Mouse (Mus musculus) MEL (cell line): ENCODE results near the gene Ager. TPM values are rescaled to one million over a fixed set of nuclear protein-coding genes. Genes with fewer than 3 reads are reported as not detected.

Experiments
- DNase-seq: peaks from one replicate; pipeline ENCODE4 v3.0.0; 2011; ENCODE audit warnings: low read depth, low spot score
- H3K27ac ChIP-seq: 2 replicates; pipeline ENCODE4 v1.5.1; 2012; ENCODE audit warnings: low read depth, mild to moderate bottlenecking, control low read depth, low read length, moderate library complexity; ENCODE audit not compliant: control insufficient read depth
- H3K27me3 ChIP-seq, 2 experiments: fragments of 150-350 bp in 1 of 2; sonication (generic) in 1 of 2; 2 replicates each; pipeline ENCODE4 v1.6.1; 2012; ENCODE audit warnings: low read length in 2 of 2, mild to moderate bottlenecking in 2 of 2, improper control_type of control experiment in 1 of 2, moderate library complexity in 1 of 2; ENCODE audit not compliant: insufficient read depth in 2 of 2, control insufficient read depth in 1 of 2
- H3K36me3 ChIP-seq, 2 experiments: 2 replicates each; pipeline ENCODE4 v1.6.1; 2012 to 2014; ENCODE audit warnings: low read length in 2 of 2, improper control_type of control experiment in 1 of 2, inconsistent platforms in 1 of 2, mild to moderate bottlenecking in 1 of 2; ENCODE audit not compliant: insufficient read depth in 2 of 2, control insufficient read depth in 1 of 2
- H3K4me1 ChIP-seq, 2 experiments: fragments of 150-350 bp in 1 of 2; sonication (generic) in 1 of 2; 2 replicates each; pipeline ENCODE4 v1.6.1; 2012; ENCODE audit warnings: low read length in 2 of 2, improper control_type of control experiment in 1 of 2, mild to moderate bottlenecking in 1 of 2; ENCODE audit not compliant: insufficient read depth in 2 of 2, control insufficient read depth in 1 of 2
- H3K4me3 ChIP-seq, 2 experiments: fragments of 150-350 bp in 1 of 2; sonication (generic) in 1 of 2; 2 replicates each; pipeline ENCODE4 v1.5.1; 2012; ENCODE audit warnings: low read depth in 2 of 2, low read length in 2 of 2, mild to moderate bottlenecking in 2 of 2, moderate library complexity in 2 of 2, control low read depth in 1 of 2, improper control_type of control experiment in 1 of 2; ENCODE audit not compliant: control insufficient read depth in 1 of 2, insufficient read depth in 1 of 2
- H3K79me2 ChIP-seq: 2 replicates; pipeline ENCODE4 v1.6.1; 2012; ENCODE audit warnings: mild to moderate bottlenecking, low read length, moderate library complexity; ENCODE audit not compliant: control insufficient read depth, poor library complexity, insufficient read depth
- H3K9ac ChIP-seq: 2 replicates; pipeline ENCODE4 v1.6.1; 2012; ENCODE audit warnings: low read depth, mild to moderate bottlenecking, control low read depth, low read length, moderate library complexity; ENCODE audit not compliant: control insufficient read depth, poor library complexity, severe bottlenecking
- H3K9me3 ChIP-seq: fragments of 150-350 bp; sonication (generic); replicated peaks from 2 replicates; pipeline ENCODE4 v1.6.1; 2012; ENCODE audit warnings: mild to moderate bottlenecking, low read length, improper control_type of control experiment, moderate library complexity; ENCODE audit not compliant: insufficient read depth
- CHD2 ChIP-seq: IDR thresholded peaks from 2 replicates; pipeline ENCODE4 v1.6.1; 2011; ENCODE audit warnings: low read length, improper control_type of control experiment
- E2F4 ChIP-seq: IDR thresholded peaks from 2 replicates; pipeline ENCODE4 v1.6.1; 2011; ENCODE audit warnings: low read depth, low read length, improper control_type of control experiment, borderline replicate concordance
- EP300 ChIP-seq, 2 experiments: IDR thresholded peaks; 2 replicates each; pipeline ENCODE4 v1.6.1; 2011; ENCODE audit warnings: improper control_type of control experiment in 2 of 2, low read length in 2 of 2, low read depth in 1 of 2, mild to moderate bottlenecking in 1 of 2
- ETS1 ChIP-seq: IDR thresholded peaks from 2 replicates; pipeline ENCODE4 v1.6.1; 2012; ENCODE audit warnings: low read depth, mild to moderate bottlenecking, inconsistent platforms, low read length, improper control_type of control experiment, moderate library complexity
- GATA1 ChIP-seq: IDR thresholded peaks from 2 replicates; pipeline ENCODE4 v1.6.1; 2011; ENCODE audit warnings: low read depth, low read length, improper control_type of control experiment
- KAT2A ChIP-seq: conservative IDR thresholded peaks from 2 replicates; pipeline ENCODE4 v1.6.1; 2012; ENCODE audit warnings: low read depth, low read length, improper control_type of control experiment, inconsistent platforms
- MAX ChIP-seq: IDR thresholded peaks from 2 replicates; pipeline ENCODE4 v1.6.1; 2011; ENCODE audit warnings: low read length, improper control_type of control experiment
- MEF2A ChIP-seq: IDR thresholded peaks from 2 replicates; pipeline ENCODE4 v1.6.1; 2014; ENCODE audit warnings: low read depth, mild to moderate bottlenecking, inconsistent platforms, low read length, improper control_type of control experiment; ENCODE audit not compliant: poor library complexity, insufficient replicate concordance, severe bottlenecking; ENCODE audit errors: extremely low read depth
- MYB ChIP-seq: IDR thresholded peaks from 2 replicates; pipeline ENCODE4 v1.6.1; 2011; ENCODE audit warnings: mild to moderate bottlenecking, low read depth, low read length, improper control_type of control experiment
- NELFE ChIP-seq: IDR thresholded peaks from 2 replicates; pipeline ENCODE4 v1.6.1; 2011; ENCODE audit warnings: low read depth, low read length, improper control_type of control experiment
- NRF1 ChIP-seq: IDR thresholded peaks from 2 replicates; pipeline ENCODE4 v1.6.1; 2014; ENCODE audit warnings: low read depth, mild to moderate bottlenecking, inconsistent platforms, low read length, improper control_type of control experiment, moderate library complexity; ENCODE audit not compliant: poor library complexity, insufficient read depth, severe bottlenecking
- POLR2A ChIP-seq, 2 experiments: IDR thresholded peaks; 2 replicates each; pipeline ENCODE4 v1.6.1; 2011 to 2012; ENCODE audit warnings: low read length in 2 of 2, mild to moderate bottlenecking in 2 of 2, control low read depth in 1 of 2, improper control_type of control experiment in 1 of 2, low read depth in 1 of 2, moderate library complexity in 1 of 2; ENCODE audit not compliant: control insufficient read depth in 1 of 2, insufficient read depth in 1 of 2, poor library complexity in 1 of 2
- POLR2AphosphoS5 ChIP-seq: IDR thresholded peaks from 2 replicates; pipeline ENCODE4 v1.6.1; 2012; ENCODE audit warnings: low read depth, borderline replicate concordance, mild to moderate bottlenecking, inconsistent platforms, low read length, moderate library complexity, mixed read lengths
- SIN3A ChIP-seq: IDR thresholded peaks from 2 replicates; pipeline ENCODE4 v1.6.1; 2012; ENCODE audit warnings: low read length, improper control_type of control experiment, inconsistent platforms
- TAL1 ChIP-seq: IDR thresholded peaks from 2 replicates; pipeline ENCODE4 v1.6.1; 2012; ENCODE audit warnings: mild to moderate bottlenecking, inconsistent platforms, low read length, moderate library complexity, mixed read lengths
- ZC3H11A ChIP-seq: IDR thresholded peaks from 2 replicates; pipeline ENCODE4 v1.6.1; 2012; ENCODE audit warnings: low read depth, mild to moderate bottlenecking, inconsistent platforms, low read length, improper control_type of control experiment
- ZKSCAN1 ChIP-seq: IDR thresholded peaks from 2 replicates; pipeline ENCODE4 v1.6.1; 2012; ENCODE audit warnings: low read depth, mild to moderate bottlenecking, inconsistent platforms, low read length, improper control_type of control experiment, moderate library complexity
- ZMIZ1 ChIP-seq: IDR thresholded peaks from 2 replicates; pipeline ENCODE4 v1.6.1; 2012; ENCODE audit warnings: low read depth, mild to moderate bottlenecking, inconsistent platforms, low read length, improper control_type of control experiment, moderate library complexity
- ZNF384 ChIP-seq: IDR thresholded peaks from 2 replicates; pipeline ENCODE4 v1.6.1; 2012; ENCODE audit warnings: low read depth, mild to moderate bottlenecking, inconsistent platforms, low read length, improper control_type of control experiment
- polyA plus RNA-seq, 2 experiments: library from polyadenylated mRNA; stranded (reverse) in 1 of 2; unstranded in 1 of 2; fragments of >175 nt in 1 of 2; fragments of >200 nt in 1 of 2; gene quantifications; 2 replicates each; pipeline versions ENCODE4 v1.2.1 to v1.2.4; 2012; ENCODE audit warnings: low replicate concordance in 2 of 2, low read depth in 1 of 2; ENCODE audit not compliant: insufficient read length in 2 of 2, insufficient read depth in 1 of 2, missing spikeins in 1 of 2
- total RNA-seq: library from RNA; depleted of rRNA; stranded (reverse); fragments of 300-350 nt; gene quantifications from 2 replicates; pipeline ENCODE4 v1.2.3, GENCODE M21; 2012

Gene Ager
- total and polyA plus RNA-seq, 3 experiments = 0.27 to 3.7 TPM; not detected in 1

DNA sequence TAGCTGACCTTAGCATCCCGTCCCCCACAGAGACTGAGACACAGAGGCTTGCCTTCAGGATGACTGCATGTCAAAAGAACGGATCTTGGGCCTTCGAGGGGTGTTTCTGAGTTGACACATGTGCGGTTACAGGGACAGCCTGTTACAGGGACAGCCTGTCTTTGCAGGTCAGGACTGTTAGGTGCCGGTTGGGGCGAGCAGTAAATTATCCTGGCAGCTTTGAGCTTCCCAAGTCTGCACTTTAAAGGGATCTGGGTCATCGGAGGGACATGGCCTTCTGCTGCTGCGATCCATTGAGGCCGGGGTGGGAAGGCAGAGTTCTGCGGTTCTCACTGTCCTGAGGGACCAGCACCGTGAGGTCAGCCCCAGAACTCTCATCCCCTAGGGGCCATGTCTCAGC is 40.3 kb upstream of the Ager start:
- Histone ChIP-seq H3K27ac (no peak overlapping the region), H3K4me3 (no peak overlapping the region), H3K4me1 (peaks cover 7 to 18% of the 10 kb centered on the region in 2 experiments), H3K9me3 (no peaks in the 10 kb centered on the region), H3K79me2 (no peaks in the 10 kb centered on the region), H3K36me3 (peaks cover 0 to 10% of the 10 kb centered on the region in 2 experiments; a peak in 2 of 4 replicates), H3K27me3 (no peaks in the 10 kb centered on the region; a peak in 1 of 4 replicates), H3K9ac (no peak overlapping the region)
- DNase-seq = no peak
- TF ChIP-seq NRF1 (no peak), NELFE (no peak), GATA1 (no peak), ETS1 (no peak), POLR2A (IDR thresholded peaks at IDR 0.05; ENCODE audit: control insufficient read depth in 1 of 2, insufficient read depth in 1 of 2, low read depth in 1 of 2, low read length in 2 of 2, poor library complexity in 1 of 2) (no peak), TAL1 (no peak), MEF2A (no peak), CHD2 (no peak), MAX (no peak), ZKSCAN1 (no peak), ZMIZ1 (no peak)

DNA sequence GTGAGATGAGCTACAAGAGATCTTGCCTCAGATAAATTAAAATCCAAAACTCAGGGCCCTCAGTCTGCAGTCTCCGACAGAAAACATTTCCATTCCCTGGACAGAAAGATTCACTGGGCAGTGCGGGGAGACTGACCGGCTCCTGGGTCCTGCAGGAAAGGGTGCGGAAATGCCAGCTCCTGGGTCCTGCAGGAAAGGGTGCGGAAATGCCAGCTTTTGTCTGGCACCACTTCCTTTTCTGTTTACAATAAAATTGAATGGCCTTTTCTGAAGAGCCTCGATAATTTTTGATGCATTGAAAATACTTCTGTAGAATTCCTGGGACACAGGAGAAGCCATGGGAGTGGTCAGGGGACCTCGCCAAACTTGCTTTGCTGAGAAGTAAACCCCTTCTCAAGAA is 38.5 kb upstream of the Ager start:
- no peak overlapping the region for H3K27ac ChIP-seq
- TF ChIP-seq SIN3A (no peak), ZNF384 (no peak), ZMIZ1 (no peak), NELFE (no peak), ZC3H11A (no peak), EP300 (IDR thresholded peaks at IDR 0.05; ENCODE audit: low read depth in 1 of 2, low read length in 2 of 2) (no peak), GATA1 (no peak), MEF2A (no peak), CHD2 (no peak), POLR2A (IDR thresholded peaks at IDR 0.05; ENCODE audit: control insufficient read depth in 1 of 2, insufficient read depth in 1 of 2, low read depth in 1 of 2, low read length in 2 of 2, poor library complexity in 1 of 2) (no peak), MYB (no peak), KAT2A (no peak), ZKSCAN1 (no peak), NRF1 (no peak), POLR2AphosphoS5 (no peak), E2F4 (no peak)

More for the DNA sequence above, 38.5 kb upstream of the Ager start:
- no peak for DNase-seq
- Histone ChIP-seq H3K9ac (no peak overlapping the region), H3K4me3 (no peak overlapping the region), H3K36me3 (peaks cover 0 to 10% of the 10 kb centered on the region in 2 experiments; a peak in 2 of 4 replicates), H3K79me2 (no peaks in the 10 kb centered on the region), H3K27me3 (no peaks in the 10 kb centered on the region), H3K4me1 (peaks cover 7 to 18% of the 10 kb centered on the region in 2 experiments), H3K9me3 (no peaks in the 10 kb centered on the region)
